Comparison of ENCODE assay signal across 24 mouse cellular contexts in the genomic region with DNA sequence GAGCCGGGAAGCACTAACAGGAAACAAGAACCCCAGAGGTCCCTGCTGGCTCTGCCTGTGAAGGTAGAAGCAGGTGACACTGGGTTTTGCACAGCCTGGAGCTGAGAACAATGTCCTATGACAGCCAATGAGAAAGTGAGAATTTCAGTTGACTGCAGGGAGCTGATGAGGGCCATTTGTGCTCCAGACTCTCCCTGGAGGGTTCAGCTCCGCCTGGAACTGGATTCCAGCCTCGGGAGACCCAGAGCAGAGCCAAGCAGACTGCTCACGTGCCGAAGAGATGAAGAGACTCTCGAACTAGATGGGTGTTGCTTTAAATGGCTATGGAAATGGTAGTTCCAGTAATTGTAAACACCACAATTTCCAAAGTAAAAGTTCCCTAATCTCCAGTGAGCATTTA.
DNase-seq lines count a peak whose midpoint lies in the region; ATAC-seq and TF ChIP-seq lines count a peak whose summit lies in the region.
"Had no signal": no experiment of that assay in that cellular context is flagged by ENCODE, and none has a peak within 500 bp of the region (broad histone marks: within the 10 kb centered on the region; RNA-seq: fewer than 3 reads in every experiment).

No protein-coding gene starts in this region.

- no peak for DNase-seq in embryonic facial prominence, embryonic 14.5 days (ENCODE audit: low spot score)
- DNase-seq in embryonic facial prominence, embryonic 10.5 days (ENCODE audit: low spot score), result no peak
- DNase-seq in lung, postnatal 4 days, result no peak
- DNase-seq in ES-E14 (ENCODE audit: low read depth, low spot score), result peak; percentile 37
- no peak for DNase-seq in urinary bladder, postnatal 10 days (ENCODE audit: low spot score)
- DNase-seq: cerebellum, adult 11-12 months; cerebellum, adult 9-10 months; cerebellum, postnatal 25 days; gastrocnemius, adult 2 months; heart, postnatal 4 days; kidney, adult 11 months; kidney, adult 9 months had no signal

- peaks cover 3% of the 10 kb centered on the region; the same call in 1 of the 2 replicates for H3K4me1 ChIP-seq in embryonic facial prominence, embryonic 14.5 days (ENCODE audit: control insufficient read depth, insufficient read depth, low read length)
- H3K4me1 ChIP-seq in embryonic facial prominence, embryonic 10.5 days, result no peaks in the 10 kb centered on the region
- no peaks in the 10 kb centered on the region for H3K4me1 ChIP-seq in lung, embryonic 16.5 days (replicated peaks; ENCODE audit: control insufficient read depth, insufficient read depth, low read length)
- H3K4me1 ChIP-seq in ES-E14 (ENCODE audit: control insufficient read depth in 2 of 2, insufficient read depth in 2 of 2, low read length in 2 of 2, poor library complexity in 1 of 2), result peaks cover 0 to 7% of the 10 kb centered on the region in 2 experiments; a peak in 1 of 4 replicates
- H3K4me1 ChIP-seq in embryonic facial prominence, embryonic 15.5 days, result no peaks in the 10 kb centered on the region
- H3K4me1 ChIP-seq: forebrain, embryonic 10.5 days; heart, embryonic 13.5 days; hindbrain, embryonic 12.5 days had no signal

- no peaks in the 10 kb centered on the region for H3K9me3 ChIP-seq in embryonic facial prominence, embryonic 14.5 days (ENCODE audit: control insufficient read depth, low read length)
- no peaks in the 10 kb centered on the region for H3K9me3 ChIP-seq in embryonic facial prominence, embryonic 10.5 days
- no peaks in the 10 kb centered on the region for H3K9me3 ChIP-seq in lung, embryonic 16.5 days (ENCODE audit: control insufficient read depth, low read length)
- no peaks in the 10 kb centered on the region for H3K9me3 ChIP-seq in ES-E14 (ENCODE audit: control insufficient read depth, insufficient read depth, low read depth, low read length)
- H3K9me3 ChIP-seq in embryonic facial prominence, embryonic 15.5 days (replicated peaks), result no peaks in the 10 kb centered on the region
- H3K9me3 ChIP-seq: embryonic facial prominence, embryonic 13.5 days; forebrain, embryonic 10.5 days; heart, embryonic 13.5 days; hindbrain, embryonic 12.5 days had no signal

- H3K9ac ChIP-seq in embryonic facial prominence, embryonic 14.5 days (ENCODE audit: low read depth, low read length), result no peak overlapping the region
- H3K9ac ChIP-seq in lung, embryonic 16.5 days (ENCODE audit: low read length), result no peak overlapping the region
- H3K9ac ChIP-seq in ES-E14 (ENCODE audit: insufficient read depth, low read depth, low read length, poor library complexity, severe bottlenecking), result no peak overlapping the region
- no peak overlapping the region for H3K9ac ChIP-seq in embryonic facial prominence, embryonic 15.5 days
- H3K9ac ChIP-seq: embryonic facial prominence, embryonic 13.5 days; heart, embryonic 13.5 days; hindbrain, embryonic 12.5 days had no signal

- peak; percentile 79 for ATAC-seq in embryonic facial prominence, embryonic 14.5 days (ENCODE audit: low read depth)
- ATAC-seq in lung, embryonic 16.5 days (ENCODE audit: low read depth), result 0 out of 2 replicates have a peak, but pooled peaks have one; percentile 44
- peak; percentile 73 for ATAC-seq in embryonic facial prominence, embryonic 15.5 days (ENCODE audit: insufficient number of reproducible peaks, low FRiP score, low TSS enrichment, low read depth)
- ATAC-seq: forebrain, embryonic 14.5 days; hindbrain, embryonic 16.5 days; inflammation-experienced regulatory T-cells, adult 6 months; Patski had no signal

- H3K4me3 ChIP-seq in embryonic facial prominence, embryonic 14.5 days (ENCODE audit: low read depth, low read length), result no peak overlapping the region
- no peak overlapping the region for H3K4me3 ChIP-seq in embryonic facial prominence, embryonic 10.5 days
- H3K4me3 ChIP-seq in lung, embryonic 16.5 days (ENCODE audit: low read length), result no peak overlapping the region
- no peak overlapping the region for H3K4me3 ChIP-seq in ES-E14 (ENCODE audit: insufficient read depth in 1 of 2, low read depth in 1 of 2, low read length in 2 of 2, poor library complexity in 1 of 2, severe bottlenecking in 1 of 2)
- no peak overlapping the region for H3K4me3 ChIP-seq in embryonic facial prominence, embryonic 15.5 days (replicated peaks)
- H3K4me3 ChIP-seq: embryonic facial prominence, embryonic 13.5 days; erythroblast, embryonic 14.5 days; forebrain, embryonic 10.5 days; gastrocnemius, adult 2 months; heart, adult 2 months; heart, embryonic 13.5 days; hindbrain, embryonic 12.5 days had no signal

- H3K27me3 ChIP-seq in embryonic facial prominence, embryonic 14.5 days (replicated peaks; ENCODE audit: control insufficient read depth, insufficient read depth, low read length), result no peaks in the 10 kb centered on the region
- H3K27me3 ChIP-seq in embryonic facial prominence, embryonic 10.5 days (replicated peaks; ENCODE audit: low read depth, poor library complexity, severe bottlenecking), result no peaks in the 10 kb centered on the region
- no peaks in the 10 kb centered on the region for H3K27me3 ChIP-seq in lung, embryonic 16.5 days (ENCODE audit: control insufficient read depth, insufficient read depth, low read depth, low read length)
- H3K27me3 ChIP-seq in embryonic facial prominence, embryonic 15.5 days, result no peaks in the 10 kb centered on the region
- H3K27me3 ChIP-seq: embryonic facial prominence, embryonic 13.5 days; heart, embryonic 13.5 days; hindbrain, embryonic 12.5 days; Patski had no signal

- 48% methylated on average over 6 of the region's 6 CpGs for WGBS in embryonic facial prominence, embryonic 14.5 days
- 76% methylated on average over 6 of the region's 6 CpGs for WGBS in embryonic facial prominence, embryonic 10.5 days
- WGBS in lung, embryonic 16.5 days, result 41% methylated on average over 6 of the region's 6 CpGs
- WGBS in embryonic facial prominence, embryonic 15.5 days, result 59% methylated on average over 6 of the region's 6 CpGs

- H3K36me3 ChIP-seq in embryonic facial prominence, embryonic 14.5 days (ENCODE audit: control insufficient read depth, insufficient read depth, low read length), result no peaks in the 10 kb centered on the region
- H3K36me3 ChIP-seq in embryonic facial prominence, embryonic 10.5 days (replicated peaks), result no peaks in the 10 kb centered on the region
- H3K36me3 ChIP-seq in lung, embryonic 16.5 days (ENCODE audit: control insufficient read depth, insufficient read depth, low read length), result no peaks in the 10 kb centered on the region
- no peaks in the 10 kb centered on the region for H3K36me3 ChIP-seq in ES-E14 (ENCODE audit: control insufficient read depth, insufficient read depth, low read length, poor library complexity, severe bottlenecking)
- no peaks in the 10 kb centered on the region for H3K36me3 ChIP-seq in embryonic facial prominence, embryonic 15.5 days
- H3K36me3 ChIP-seq: embryonic facial prominence, embryonic 13.5 days; forebrain, embryonic 10.5 days; heart, embryonic 13.5 days; hindbrain, embryonic 12.5 days had no signal

- in situ Hi-C loops in ES-E14 (cut with MboI; ENCODE audit: low sequenced_read_pairs in 2 of 2, unreplicated experiment in 2 of 2), result no loop called here

- no peak overlapping the region for H3K4me2 ChIP-seq in embryonic facial prominence, embryonic 14.5 days (ENCODE audit: low read depth, low read length)
- no peak overlapping the region for H3K4me2 ChIP-seq in lung, embryonic 16.5 days (ENCODE audit: low read depth, low read length)
- no peak overlapping the region for H3K4me2 ChIP-seq in embryonic facial prominence, embryonic 15.5 days (replicated peaks)
- H3K4me2 ChIP-seq: embryonic facial prominence, embryonic 13.5 days; heart, embryonic 13.5 days; hindbrain, embryonic 12.5 days had no signal

- no peak overlapping the region for H3K27ac ChIP-seq in embryonic facial prominence, embryonic 14.5 days (replicated peaks; ENCODE audit: low read depth, low read length)
- no peak overlapping the region for H3K27ac ChIP-seq in embryonic facial prominence, embryonic 10.5 days (replicated peaks)
- H3K27ac ChIP-seq in lung, embryonic 16.5 days (ENCODE audit: low read length), result no peak overlapping the region
- H3K27ac ChIP-seq in ES-E14 (ENCODE audit: insufficient read depth, low read depth, low read length, poor library complexity, severe bottlenecking), result no peak overlapping the region
- no peak overlapping the region for H3K27ac ChIP-seq in embryonic facial prominence, embryonic 15.5 days (replicated peaks)
- H3K27ac ChIP-seq: embryonic facial prominence, embryonic 13.5 days; forebrain, embryonic 10.5 days; gastrocnemius, adult 2 months; heart, adult 2 months; heart, embryonic 13.5 days; hindbrain, embryonic 12.5 days had no signal

TF ChIP-seq in ES-E14, 5 proteins besides CTCF, POLR2A, EP300 and RAD21:
- TF ChIP-seq CHD2 (IDR thresholded peaks at IDR 0.05; ENCODE audit: low read depth, low read length) (no peak), HCFC1 (IDR thresholded peaks at IDR 0.05; ENCODE audit: borderline replicate concordance, insufficient read depth, low read length) (no peak), ZC3H11A (IDR thresholded peaks at IDR 0.05; ENCODE audit: borderline replicate concordance, low read depth, low read length) (no peak), ZNF384 (IDR thresholded peaks at IDR 0.05; ENCODE audit: low read depth, low read length) (no peak), MAFK (IDR thresholded peaks at IDR 0.05; ENCODE audit: insufficient read depth, low read depth, low read length) (no peak)
